Mouse (Mus musculus): Measurements from ENCODE around the gene Cntrl. TPM values are rescaled to one million over a fixed set of nuclear protein-coding genes. Genes with fewer than 3 reads are reported as not detected.

The Cntrl gene
- polyA plus RNA-seq, 1 experiment from 2014 or later = 39.0 TPM

DNA sequence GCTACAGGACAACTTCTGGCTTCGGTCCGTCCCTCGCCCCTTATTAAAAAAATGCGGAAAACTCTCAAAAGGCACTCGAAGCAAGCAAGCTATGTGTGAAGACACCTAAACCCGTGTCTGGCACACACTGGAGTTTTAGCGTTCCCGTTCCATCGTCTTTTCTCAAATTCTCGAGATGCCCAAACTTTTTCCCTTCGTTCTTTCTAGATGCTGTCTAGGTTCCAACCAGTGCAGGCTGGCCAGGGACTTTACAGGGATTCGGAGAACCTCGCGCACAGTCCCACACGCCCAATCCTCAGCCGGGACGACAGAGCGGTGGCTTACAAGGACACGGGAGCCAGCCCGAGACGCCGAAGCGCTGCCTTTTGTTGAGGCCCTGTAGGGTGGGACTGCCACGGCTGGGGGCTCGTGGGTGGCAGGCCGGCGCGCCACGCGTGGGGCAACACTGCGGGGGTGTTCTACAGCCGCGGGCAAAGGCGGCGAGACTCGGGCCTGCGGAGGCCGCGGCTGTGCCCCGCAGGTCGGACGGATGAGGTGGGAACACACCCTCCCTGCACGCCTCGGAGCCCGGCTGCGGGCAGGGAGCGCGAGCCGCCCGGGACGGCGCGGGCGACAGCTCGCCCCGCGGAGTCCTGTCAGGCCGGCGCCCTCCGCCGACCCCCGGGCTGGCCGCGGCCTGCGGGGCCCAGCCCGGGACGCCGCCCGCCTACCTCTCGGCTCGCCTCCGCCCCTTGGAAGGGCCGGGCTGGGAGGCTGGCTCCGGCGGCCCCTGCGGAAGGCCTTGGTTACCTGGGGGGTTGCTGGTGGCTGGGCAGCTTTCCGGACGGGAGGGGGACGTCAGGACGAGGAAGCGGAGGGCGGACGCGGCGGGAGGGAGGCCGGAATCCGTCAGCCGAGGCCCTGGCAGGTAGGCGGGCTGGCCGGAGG, 90.9 kb downstream of the Cntrl start:
- H3K27ac ChIP-seq (ENCODE audit: low read depth, low read length) = peak overlapping the region; percentile 96
- H3K4me2 ChIP-seq (replicated peaks; ENCODE audit: low read depth, low read length) = peak overlapping the region; percentile 94
- H3K4me3 ChIP-seq (ENCODE audit: low read length) = peak overlapping the region; percentile 100
- no peaks in the 10 kb centered on the region for H3K9me3 ChIP-seq (ENCODE audit: control insufficient read depth, low read length)
- peaks cover 5% of the 10 kb centered on the region; the same call in 1 of the 2 replicates for H3K4me1 ChIP-seq (ENCODE audit: control insufficient read depth, insufficient read depth, low read length)
- no peaks in the 10 kb centered on the region for H3K27me3 ChIP-seq (ENCODE audit: control insufficient read depth, insufficient read depth, low read length)
- peak overlapping the region; percentile 100 for H3K9ac ChIP-seq (ENCODE audit: low read depth, low read length)
- WGBS = under 1% methylated on average over 79 of the region's 90 CpGs
- peak; percentile 82 for ATAC-seq (ENCODE audit: low FRiP score, low TSS enrichment)
- no peaks in the 10 kb centered on the region; the same call in 1 of the 2 replicates for H3K36me3 ChIP-seq (ENCODE audit: control insufficient read depth, insufficient read depth, low read length)

DNA sequence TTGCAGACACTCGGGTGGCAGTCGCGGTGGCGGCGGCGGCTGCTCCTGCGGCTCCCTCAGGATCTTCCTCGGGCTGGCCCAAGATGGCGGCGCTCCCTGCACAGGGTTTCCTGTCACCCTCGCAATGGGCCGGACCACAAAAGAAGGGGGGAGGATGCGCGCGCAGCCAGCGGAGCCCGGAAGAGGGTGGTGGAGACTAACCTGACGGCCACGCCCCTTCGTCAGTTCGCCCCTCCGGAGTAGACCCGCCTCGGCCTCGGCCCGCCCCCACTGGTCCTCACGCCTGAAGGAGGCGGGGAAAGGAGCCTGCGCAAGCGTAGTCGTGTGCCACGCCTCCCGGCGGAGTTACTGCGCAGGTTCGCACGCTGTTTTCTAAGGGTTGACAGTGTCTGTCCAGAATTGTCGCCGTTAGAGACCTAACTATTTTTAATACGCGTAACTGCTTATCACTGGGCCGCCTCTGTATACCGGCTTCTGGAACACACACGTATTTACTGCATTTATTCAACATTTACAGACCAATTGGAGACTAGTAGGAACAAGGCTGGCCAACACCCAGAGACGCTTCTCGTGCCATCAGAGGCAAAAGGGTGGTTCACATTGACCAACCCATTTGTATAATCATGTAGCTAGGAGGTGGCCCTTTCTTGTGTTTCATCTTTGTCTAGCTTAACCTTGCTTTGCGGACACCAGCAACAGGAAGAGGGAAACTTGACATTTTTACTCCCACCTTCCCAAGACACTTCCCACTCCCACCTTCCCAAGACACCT, 91.8 kb downstream of the Cntrl start, which contains the start of gene Rab14:
Gene Rab14 (minus strand): TSS at position 223 of the 771 bp plus-strand sequence.
- H3K4me3 ChIP-seq (ENCODE audit: low read length) = peak within 1 kb of the TSS; percentile 100
- peak within 1 kb of the TSS; percentile 94 for H3K4me2 ChIP-seq (replicated peaks; ENCODE audit: low read depth, low read length)
- H3K27me3 ChIP-seq (ENCODE audit: control insufficient read depth, insufficient read depth, low read length) = no peaks in the 10 kb centered on the region
- no peaks in the 10 kb centered on the region; the same call in 1 of the 2 replicates for H3K36me3 ChIP-seq (ENCODE audit: control insufficient read depth, insufficient read depth, low read length)
- H3K27ac ChIP-seq (ENCODE audit: low read depth, low read length) = peak within 1 kb of the TSS; percentile 96
- ATAC-seq (ENCODE audit: low FRiP score, low TSS enrichment) = peak; percentile 99
- WGBS = under 1% methylated on average over 46 of the region's 47 CpGs
- peaks cover 5% of the 10 kb centered on the region; the same call in 1 of the 2 replicates for H3K4me1 ChIP-seq (ENCODE audit: control insufficient read depth, insufficient read depth, low read length)
- H3K9ac ChIP-seq (ENCODE audit: low read depth, low read length) = peak within 1 kb of the TSS; percentile 100
- no peaks in the 10 kb centered on the region for H3K9me3 ChIP-seq (ENCODE audit: control insufficient read depth, low read length)

GRCm38 (mm10) chr2:35203729-35204128, 94.4 kb downstream of the Cntrl start:
- ATAC-seq (ENCODE audit: low FRiP score, low TSS enrichment) = no peak
- H3K9me3 ChIP-seq (ENCODE audit: control insufficient read depth, low read length) = no peaks in the 10 kb centered on the region
- H3K4me3 ChIP-seq (ENCODE audit: low read length) = no peak overlapping the region
- 0 out of 2 replicates have a peak, but pooled peaks cover 5% of the 10 kb centered on the region for H3K4me1 ChIP-seq (ENCODE audit: control insufficient read depth, insufficient read depth, low read length)
- no peak overlapping the region for H3K9ac ChIP-seq (ENCODE audit: low read depth, low read length)
- H3K36me3 ChIP-seq (ENCODE audit: control insufficient read depth, insufficient read depth, low read length) = no peaks in the 10 kb centered on the region
- no peak overlapping the region for H3K27ac ChIP-seq (ENCODE audit: low read depth, low read length)
- no peak overlapping the region for H3K4me2 ChIP-seq (replicated peaks; ENCODE audit: low read depth, low read length)
- H3K27me3 ChIP-seq (ENCODE audit: control insufficient read depth, insufficient read depth, low read length) = no peaks in the 10 kb centered on the region; the same call in 1 of the 2 replicates

DNA sequence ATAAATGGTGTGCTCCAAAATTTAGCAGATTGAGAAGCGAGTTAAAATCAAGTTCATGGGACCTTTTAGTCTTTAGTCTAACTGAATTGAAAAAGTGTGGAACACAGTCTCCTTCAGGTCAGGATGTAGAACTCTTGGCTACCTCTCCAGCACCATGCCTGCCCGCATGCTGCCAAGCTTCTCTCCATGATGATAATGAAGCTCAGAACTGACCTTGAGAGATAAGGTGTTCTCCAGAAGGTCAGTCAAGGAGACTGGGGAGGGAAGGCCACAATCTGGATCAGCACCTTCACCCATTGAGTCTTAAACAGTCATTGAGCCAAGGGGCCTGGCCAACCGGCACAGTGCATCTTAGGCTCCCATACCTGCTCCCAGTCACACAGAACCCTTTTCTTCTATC, 97.5 kb downstream of the Cntrl start:
- Histone ChIP-seq H3K27ac (ENCODE audit: low read depth, low read length) (no peak overlapping the region), H3K9me3 (ENCODE audit: control insufficient read depth, low read length) (no peaks in the 10 kb centered on the region), H3K4me3 (ENCODE audit: low read length) (no peak overlapping the region), H3K27me3 (ENCODE audit: control insufficient read depth, insufficient read depth, low read length) (no peaks in the 10 kb centered on the region; the same call in 1 of the 2 replicates), H3K4me2 (replicated peaks; ENCODE audit: low read depth, low read length) (no peak overlapping the region), H3K9ac (ENCODE audit: low read depth, low read length) (no peak overlapping the region), H3K36me3 (ENCODE audit: control insufficient read depth, insufficient read depth, low read length) (no peaks in the 10 kb centered on the region), H3K4me1 (ENCODE audit: control insufficient read depth, insufficient read depth, low read length) (no peaks in the 10 kb centered on the region)
- no peak for ATAC-seq (ENCODE audit: low FRiP score, low TSS enrichment)
- WGBS = 91% methylated on average over 3 of the region's 3 CpGs

DNA sequence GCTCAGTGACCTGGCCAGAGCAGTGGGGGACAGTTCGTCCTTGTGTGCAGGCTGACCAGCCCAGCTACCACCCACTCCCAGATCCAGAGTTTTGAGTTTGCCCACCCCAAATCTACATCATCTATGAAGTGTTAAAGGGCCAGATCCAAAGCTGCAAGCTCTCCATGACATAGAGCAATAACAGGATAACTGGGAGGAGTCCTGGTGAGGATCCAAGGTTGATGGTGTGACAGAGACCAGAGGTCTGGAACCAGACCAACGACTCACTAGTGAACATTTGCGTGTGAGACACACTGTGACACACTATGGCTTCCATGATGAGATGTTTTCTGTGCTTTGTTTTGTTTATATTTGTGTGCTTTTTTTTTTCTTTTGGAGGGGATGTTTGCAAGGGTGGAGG, 98.8 kb downstream of the Cntrl start:
- WGBS = 81% methylated on average over 3 of the region's 3 CpGs
- Histone ChIP-seq H3K27me3 (ENCODE audit: control insufficient read depth, insufficient read depth, low read length) (no peaks in the 10 kb centered on the region; the same call in 1 of the 2 replicates), H3K36me3 (ENCODE audit: control insufficient read depth, insufficient read depth, low read length) (no peaks in the 10 kb centered on the region), H3K4me1 (ENCODE audit: control insufficient read depth, insufficient read depth, low read length) (no peaks in the 10 kb centered on the region), H3K4me3 (ENCODE audit: low read length) (no peak overlapping the region), H3K27ac (ENCODE audit: low read depth, low read length) (no peak overlapping the region), H3K9ac (ENCODE audit: low read depth, low read length) (no peak overlapping the region), H3K9me3 (ENCODE audit: control insufficient read depth, low read length) (no peaks in the 10 kb centered on the region), H3K4me2 (replicated peaks; ENCODE audit: low read depth, low read length) (no peak overlapping the region)
- ATAC-seq (ENCODE audit: low FRiP score, low TSS enrichment) = no peak

DNA sequence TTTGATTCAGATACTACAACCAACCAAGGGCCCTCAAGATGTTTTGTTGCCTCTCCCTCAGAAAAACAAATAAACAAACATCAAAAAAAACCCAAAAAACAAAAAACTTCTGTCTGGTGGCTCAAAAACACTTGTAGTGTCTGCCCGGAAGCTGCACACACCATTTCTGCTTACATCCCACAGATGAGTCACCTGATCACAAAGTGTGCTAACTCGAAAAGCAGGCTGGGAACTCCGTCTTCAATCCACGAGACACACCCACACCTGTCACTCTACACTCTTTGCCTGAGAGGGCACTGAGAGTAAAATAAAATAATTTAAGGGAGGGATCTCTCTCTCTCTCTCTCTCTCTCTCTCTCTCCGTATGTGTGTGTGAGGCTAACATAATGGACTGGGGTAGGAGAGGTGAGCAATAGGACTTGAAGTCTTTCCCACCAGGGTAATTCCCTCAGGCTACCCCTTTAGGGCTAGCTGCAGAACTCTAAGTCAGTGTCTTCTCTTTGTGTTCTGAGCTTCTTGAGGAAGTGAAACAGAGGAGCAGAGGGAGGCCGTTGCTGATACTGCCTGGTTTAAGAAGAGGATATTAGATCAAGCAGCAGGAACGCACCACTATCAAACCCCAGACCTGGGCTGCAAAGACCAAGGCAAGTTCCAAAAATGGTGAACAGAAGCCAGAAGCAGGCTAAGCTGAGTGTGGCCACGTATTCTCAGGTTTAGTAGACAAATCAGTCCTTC, 99.8 kb downstream of the Cntrl start:
- Histone ChIP-seq H3K9ac (ENCODE audit: low read depth, low read length) (no peak overlapping the region), H3K4me1 (ENCODE audit: control insufficient read depth, insufficient read depth, low read length) (no peaks in the 10 kb centered on the region), H3K27ac (ENCODE audit: low read depth, low read length) (no peak overlapping the region), H3K27me3 (ENCODE audit: control insufficient read depth, insufficient read depth, low read length) (no peaks in the 10 kb centered on the region; the same call in 1 of the 2 replicates), H3K36me3 (ENCODE audit: control insufficient read depth, insufficient read depth, low read length) (no peaks in the 10 kb centered on the region), H3K4me2 (replicated peaks; ENCODE audit: low read depth, low read length) (no peak overlapping the region), H3K9me3 (ENCODE audit: control insufficient read depth, low read length) (no peaks in the 10 kb centered on the region), H3K4me3 (ENCODE audit: low read length) (no peak overlapping the region)
- 71% methylated on average over 8 of the region's 8 CpGs for WGBS
- no peak for ATAC-seq (ENCODE audit: low FRiP score, low TSS enrichment)

DNA sequence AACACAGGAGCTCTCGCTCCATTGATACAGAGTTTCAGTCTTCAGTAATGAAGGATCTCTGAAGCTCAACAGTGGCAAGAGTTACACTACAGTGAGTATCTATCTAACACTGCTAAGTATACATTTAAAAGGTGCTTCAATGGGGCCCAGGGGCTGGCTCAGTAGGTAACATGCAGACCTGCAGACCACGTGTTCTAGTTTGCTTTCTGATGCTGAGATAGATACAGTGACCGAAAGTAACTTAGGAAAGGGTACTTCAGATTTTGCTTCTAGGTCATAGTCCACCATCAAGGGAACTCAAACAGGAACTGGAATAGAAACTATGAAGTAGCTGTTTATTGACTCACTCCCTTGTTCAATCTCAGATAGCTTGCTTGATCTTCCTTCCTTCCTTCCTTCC, 102.4 kb downstream of the Cntrl start:
- no peaks in the 10 kb centered on the region for H3K9me3 ChIP-seq (ENCODE audit: control insufficient read depth, low read length)
- 84% methylated on average over 3 of the region's 3 CpGs for WGBS
- no peak overlapping the region for H3K27ac ChIP-seq (ENCODE audit: low read depth, low read length)
- no peak for ATAC-seq (ENCODE audit: low FRiP score, low TSS enrichment)
- H3K4me2 ChIP-seq (replicated peaks; ENCODE audit: low read depth, low read length) = no peak overlapping the region
- H3K9ac ChIP-seq (ENCODE audit: low read depth, low read length) = no peak overlapping the region
- H3K4me1 ChIP-seq (ENCODE audit: control insufficient read depth, insufficient read depth, low read length) = peaks cover 2% of the 10 kb centered on the region; the same call in 1 of the 2 replicates
- no peaks in the 10 kb centered on the region; the same call in 1 of the 2 replicates for H3K27me3 ChIP-seq (ENCODE audit: control insufficient read depth, insufficient read depth, low read length)
- no peaks in the 10 kb centered on the region for H3K36me3 ChIP-seq (ENCODE audit: control insufficient read depth, insufficient read depth, low read length)
- H3K4me3 ChIP-seq (ENCODE audit: low read length) = no peak overlapping the region

- Histone ChIP-seq H3K27ac (ENCODE audit: low read depth, low read length) (no peak overlapping the region), H3K9me3 (ENCODE audit: control insufficient read depth, low read length) (no peaks in the 10 kb centered on the region), H3K4me2 (replicated peaks; ENCODE audit: low read depth, low read length) (no peak overlapping the region), H3K9ac (ENCODE audit: low read depth, low read length) (no peak overlapping the region), H3K27me3 (ENCODE audit: control insufficient read depth, insufficient read depth, low read length) (no peaks in the 10 kb centered on the region), H3K4me1 (ENCODE audit: control insufficient read depth, insufficient read depth, low read length) (peaks cover 2% of the 10 kb centered on the region; the same call in 1 of the 2 replicates), H3K36me3 (ENCODE audit: control insufficient read depth, insufficient read depth, low read length) (no peaks in the 10 kb centered on the region), H3K4me3 (ENCODE audit: low read length) (no peak overlapping the region)
- 83% methylated on average over 12 of the region's 12 CpGs for WGBS
- ATAC-seq (ENCODE audit: low FRiP score, low TSS enrichment) = no peak
Measured at GRCm38 (mm10) chr2:35213345-35213910, 104.1 kb downstream of the Cntrl start.
